ENCODE assay signal across 12 mouse cellular contexts in the genomic region with DNA sequence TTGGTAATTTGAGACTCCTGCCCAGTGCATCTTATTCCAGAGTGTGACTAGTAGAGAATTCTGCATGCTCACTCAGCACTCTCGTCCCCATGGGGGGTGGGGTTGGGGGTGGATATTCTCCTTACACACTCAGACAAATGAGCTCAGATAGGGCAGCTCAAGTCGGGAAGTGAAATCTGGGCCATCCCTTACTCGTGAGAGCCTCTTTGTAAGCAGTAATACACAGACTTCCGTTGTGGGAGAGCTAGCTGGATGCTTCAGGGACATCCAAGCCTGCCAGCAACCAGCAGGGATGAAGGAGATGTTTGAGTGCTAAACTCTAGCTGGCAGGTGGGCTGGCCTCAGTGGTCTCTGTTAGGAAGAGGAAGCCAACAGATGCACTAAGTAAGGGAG.
A peak's percentile ranks its signal among the peaks of the same experiment; 100 is the strongest.
DNase-seq lines count a peak whose midpoint lies in the region; ATAC-seq and TF ChIP-seq lines count a peak whose summit lies in the region.
"Had no signal": no experiment of that assay in that cellular context is flagged by ENCODE, and none has a peak within 500 bp of the region (broad histone marks: within the 10 kb centered on the region; RNA-seq: fewer than 3 reads in every experiment).

No protein-coding gene starts in this region.

- no peaks in the 10 kb centered on the region for H3K36me3 ChIP-seq in liver, postnatal 0 days (replicated peaks; ENCODE audit: insufficient read depth, low read length)
- H3K36me3 ChIP-seq: embryonic facial prominence, embryonic 10.5 days; heart, embryonic 13.5 days; liver, embryonic 13.5 days had no signal

- no peaks in the 10 kb centered on the region for H3K27me3 ChIP-seq in liver, postnatal 0 days (ENCODE audit: insufficient read depth, low read length)

- H3K4me3 ChIP-seq in liver, postnatal 0 days (ENCODE audit: low read depth, low read length) = no peak overlapping the region
- H3K4me3 ChIP-seq: embryonic facial prominence, embryonic 10.5 days; heart, embryonic 13.5 days; liver, embryonic 13.5 days had no signal

- intact Hi-C loops in left cerebral cortex, postnatal 4 days (cut with DNase I) = no loop called here

- no peak for TF ChIP-seq EP300 in liver, postnatal 0 days (IDR thresholded peaks at IDR 0.05; ENCODE audit: low read depth)

- 25% methylated on average over 4 of the region's 4 CpGs for WGBS in liver, postnatal 0 days (ENCODE audit: insufficient replicate concordance)

- H3K4me1 ChIP-seq in liver, postnatal 0 days (ENCODE audit: insufficient read depth) = no peaks in the 10 kb centered on the region
- H3K4me1 ChIP-seq: liver, embryonic 13.5 days had no signal

- no peak overlapping the region for H3K27ac ChIP-seq in liver, postnatal 0 days (ENCODE audit: low read depth)
- H3K27ac ChIP-seq: embryonic facial prominence, embryonic 10.5 days; heart, embryonic 13.5 days; liver, embryonic 13.5 days had no signal

- H3K9ac ChIP-seq in liver, postnatal 0 days (replicated peaks) = no peak overlapping the region
- H3K9ac ChIP-seq: heart, embryonic 13.5 days; liver, embryonic 13.5 days had no signal

- no peak for TF ChIP-seq CTCF in liver, postnatal 0 days (IDR thresholded peaks at IDR 0.05; ENCODE audit: low read depth)

- no peak for DNase-seq in frontal cortex, postnatal 25 days (ENCODE audit: low spot score in 2 of 2)
- peak; percentile 32 for DNase-seq in Muller cell, postnatal 12 days (ENCODE audit: inconsistent ontology term)
- peak; percentile 37 to 67 for DNase-seq in frontal cortex, postnatal 10 days (ENCODE audit: low spot score in 2 of 2)
- peak; percentile 43 for DNase-seq in left cerebral cortex, postnatal 4 days
- no peak for DNase-seq in liver, postnatal 0 days
- no peak for DNase-seq in spleen, postnatal 4 days (ENCODE audit: low spot score in 2 of 2)
- DNase-seq: liver, embryonic 13.5 days had no signal

- no peaks in the 10 kb centered on the region for H3K9me3 ChIP-seq in liver, postnatal 0 days (ENCODE audit: low read length)
- H3K9me3 ChIP-seq: embryonic facial prominence, embryonic 10.5 days; heart, embryonic 13.5 days; liver, embryonic 13.5 days had no signal

- ATAC-seq in frontal cortex, adult (ENCODE audit: low TSS enrichment) = peak; percentile 44
- no peak for ATAC-seq in liver, postnatal 0 days
- no peak for ATAC-seq in activated CD4-positive, CD25-positive, alpha-beta regulatory T cell, adult 4 months
- ATAC-seq: inflammation-experienced regulatory T-cells, adult 6 months had no signal

- H3K4me2 ChIP-seq in liver, postnatal 0 days (ENCODE audit: low read depth, low read length) = no peak overlapping the region
- H3K4me2 ChIP-seq: heart, embryonic 13.5 days; liver, embryonic 13.5 days had no signal

Comparison
In these comparisons a context has a peak if more than half of its experiments do, and no peak if none do; other contexts are left out.
1. DNase-seq: peak in Muller cell, postnatal 12 days (single experiment), frontal cortex, postnatal 10 days (2 of 2) and left cerebral cortex, postnatal 4 days (single experiment); none in frontal cortex, postnatal 25 days (0 of 2), liver, postnatal 0 days (single experiment) and spleen, postnatal 4 days (0 of 2).